Mouse (Mus musculus) hematopoietic stem cell, adult 5-6 weeks (primary cell): ENCODE measurements around the gene Traf7. TPM values are rescaled to one million over a fixed set of nuclear protein-coding genes. Genes with fewer than 3 reads are reported as not detected.

Experiments used
- ATAC-seq, 2 experiments: fragments of 125-278 bp in 1 of 2; replicated peaks in 1 of 2; 2 replicates each; pipeline ENCODE4 v1.8.0; 2016 to 2017; ENCODE audit warnings: inconsistent platforms in 2 of 2, mild to moderate bottlenecking in 2 of 2, moderate number of reproducible peaks in 2 of 2, low read depth in 1 of 2, moderate TSS enrichment in 1 of 2; ENCODE audit not compliant: low FRiP score in 2 of 2, poor library complexity in 2 of 2, severe bottlenecking in 2 of 2, insufficient read depth in 1 of 2, low TSS enrichment in 1 of 2
- total RNA-seq: library from RNA; stranded (forward); fragments of 172-1452, 232-1000 nt; gene quantifications from 2 replicates; pipeline ENCODE4 v1.2.3, GENCODE M21; 2017

Traf7 gene
- total RNA-seq, 1 experiment from 2014 or later, result 85.6 TPM

- peak; percentile 91 to 93 for ATAC-seq
Observed at GRCm38 (mm10) chr17:24549618-24550415, 22.1 kb upstream of the Traf7 start, which contains the start of gene Pkd1. Pkd1 (plus strand) TSS chr17:24549834.

- ATAC-seq, result peak; percentile 30 to 34; a peak in 2 of 4 replicates
Observed at GRCm38 (mm10) chr17:24548921-24549617, 21.3 kb upstream of the Traf7 start.

- peak in 1 of 2 experiments; percentile 44; a peak in 1 of 4 replicates for ATAC-seq
Observed at GRCm38 (mm10) chr17:24548435-24548834, 20.7 kb upstream of the Traf7 start.

- no peak for ATAC-seq
Observed at GRCm38 (mm10) chr17:24546234-24546633, 18.5 kb upstream of the Traf7 start.

GRCm38 (mm10) chr17:24545247-24545646, 17.5 kb upstream of the Traf7 start:
- no peak for ATAC-seq

- ATAC-seq, result no peak
Observed at GRCm38 (mm10) chr17:24544613-24545012, 16.9 kb upstream of the Traf7 start.

GRCm38 (mm10) chr17:24540375-24540774, 12.6 kb upstream of the Traf7 start:
- peak; percentile 83 to 87 for ATAC-seq

- ATAC-seq, result no peak
Observed at GRCm38 (mm10) chr17:24538950-24539349, 11.2 kb upstream of the Traf7 start.

- ATAC-seq, result no peak
Observed at GRCm38 (mm10) chr17:24537536-24537935, 9.8 kb upstream of the Traf7 start.

- ATAC-seq, result no peak
Observed at GRCm38 (mm10) chr17:24535300-24535699, 7.6 kb upstream of the Traf7 start.

GRCm38 (mm10) chr17:24534160-24534718, 6.5 kb upstream of the Traf7 start, which contains the start of gene Rab26:
Rab26 (minus strand) TSS chr17:24534210.
- no peak for ATAC-seq

GRCm38 (mm10) chr17:24533099-24533992, 5.6 kb upstream of the Traf7 start:
- peak; percentile 86 to 87 for ATAC-seq

- ATAC-seq, result no peak
Observed at GRCm38 (mm10) chr17:24532045-24532444, 4.3 kb upstream of the Traf7 start.

GRCm38 (mm10) chr17:24531064-24531463, 3.3 kb upstream of the Traf7 start:
- no peak for ATAC-seq

- no peak for ATAC-seq
Observed at GRCm38 (mm10) chr17:24530361-24531050, 2.8 kb upstream of the Traf7 start.

- ATAC-seq, result no peak
Observed at GRCm38 (mm10) chr17:24529883-24530282, 2.1 kb upstream of the Traf7 start.

- ATAC-seq, result no peak
Observed at GRCm38 (mm10) chr17:24529007-24529451, 1.3 kb upstream of the Traf7 start.
